Mouse (Mus musculus) naive thymus-derived CD4-positive, alpha-beta T cell, adult 2 months (primary cell): ENCODE data around the gene Baz2a.
"Not testable (repeated sequence)": the region's sequence is repeated elsewhere in the genome, so short reads cannot be mapped to it uniquely, and the experiment has no call there.

Experiments used
- DNase-seq: peaks from one replicate; pipeline ENCODE4 v3.0.0-alpha.2; 2011; ENCODE audit warnings: low read depth

The Baz2a gene

DNA sequence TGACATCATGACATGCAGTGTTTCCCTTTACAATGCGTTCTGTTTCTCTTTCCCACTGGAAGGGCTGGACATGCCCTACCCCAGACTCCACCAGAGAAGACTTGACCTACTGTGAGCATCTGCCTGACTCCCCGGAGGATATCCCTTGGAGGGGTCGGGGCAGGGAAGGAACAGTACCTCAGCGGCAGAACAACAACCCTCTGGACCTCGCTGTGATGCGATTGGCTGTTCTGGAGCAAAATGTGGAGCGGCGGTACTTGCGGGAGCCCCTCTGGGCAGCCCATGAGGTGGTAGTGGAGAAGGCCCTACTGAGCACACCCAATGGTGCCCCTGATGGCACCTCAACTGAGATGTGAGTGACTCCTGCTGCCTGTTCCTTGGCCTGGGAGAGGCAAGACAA is 33.5 kb downstream of the Baz2a start:
- no peak for DNase-seq

DNA sequence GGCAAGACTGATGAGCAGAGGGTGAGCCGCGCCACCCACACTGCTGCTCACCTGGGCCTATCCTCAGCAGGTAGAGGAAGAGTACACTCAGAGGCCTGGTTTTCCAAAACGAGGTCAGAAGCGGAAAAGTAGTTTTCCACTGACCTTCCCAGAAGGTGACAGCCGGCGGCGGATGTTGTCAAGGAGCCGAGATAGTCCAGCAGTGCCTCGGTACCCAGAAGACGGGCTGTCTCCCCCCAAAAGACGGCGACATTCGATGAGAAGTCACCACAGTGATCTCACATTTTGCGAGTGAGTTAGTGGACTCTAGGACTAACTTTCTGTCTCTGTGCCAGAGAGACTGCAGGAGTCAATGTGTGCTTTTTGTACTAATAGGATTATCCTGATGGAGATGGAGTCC is 34.6 kb downstream of the Baz2a start:
- DNase-seq, result no peak

DNA sequence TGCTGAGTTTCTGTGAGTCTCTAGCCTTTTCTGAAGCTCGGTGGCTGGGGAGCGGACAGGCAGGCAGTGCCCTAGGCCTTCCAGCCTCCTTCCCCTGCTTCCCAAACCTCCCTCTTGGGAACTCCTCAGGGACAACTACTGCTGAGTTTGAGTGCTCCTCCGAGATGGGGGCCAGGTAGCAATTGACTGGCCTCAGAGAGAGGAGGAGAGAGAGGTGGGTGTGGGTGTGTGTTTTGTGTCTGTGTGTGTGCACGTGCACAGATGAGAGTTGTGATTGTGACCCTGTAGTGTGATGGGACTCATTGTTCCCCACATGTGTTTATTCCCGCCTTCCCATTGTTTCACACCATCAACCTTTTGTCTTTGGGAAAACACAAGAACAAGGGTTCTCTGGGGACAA is 36.1 kb downstream of the Baz2a start:
- DNase-seq, result no peak

DNA sequence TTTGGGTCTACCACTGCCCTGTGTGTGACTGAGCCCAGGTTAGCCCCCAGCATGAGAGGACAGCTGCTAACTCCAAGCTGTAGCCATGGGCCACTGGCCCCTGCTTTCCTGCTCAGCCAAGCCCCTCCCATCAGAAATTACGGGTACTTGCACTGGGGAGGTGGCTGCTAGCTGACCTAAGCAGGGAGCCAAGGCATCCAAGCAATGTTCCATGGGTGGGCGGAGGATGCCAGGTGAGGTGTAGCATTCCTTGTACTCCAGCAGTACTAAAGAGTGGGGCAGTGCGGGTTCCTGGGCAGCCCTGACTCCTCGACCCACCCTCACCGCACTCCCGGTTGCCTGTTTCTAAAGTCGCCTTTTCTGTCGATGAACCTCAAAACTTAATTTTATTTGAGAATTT is 36.8 kb downstream of the Baz2a start:
- no peak for DNase-seq

DNA sequence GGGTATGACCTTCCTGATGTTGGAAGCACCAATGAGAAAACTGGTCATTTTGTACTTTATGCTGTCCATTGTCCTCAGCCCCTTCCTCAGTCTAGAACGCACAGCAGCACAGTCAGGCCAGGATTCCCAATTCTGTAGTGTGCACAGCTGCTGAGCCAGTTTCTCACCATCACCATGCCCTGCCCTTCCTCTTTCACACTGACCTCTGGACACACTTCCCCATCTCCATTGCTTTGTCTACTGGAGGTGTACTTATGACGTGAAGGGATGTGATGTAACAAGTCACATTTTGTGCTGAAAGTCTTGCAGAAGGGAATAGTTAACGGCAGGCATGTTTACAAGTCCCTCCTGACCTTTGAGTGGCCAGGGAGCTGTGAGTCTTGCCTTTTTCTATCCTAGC is 39.9 kb downstream of the Baz2a start:
- no peak for DNase-seq

DNA sequence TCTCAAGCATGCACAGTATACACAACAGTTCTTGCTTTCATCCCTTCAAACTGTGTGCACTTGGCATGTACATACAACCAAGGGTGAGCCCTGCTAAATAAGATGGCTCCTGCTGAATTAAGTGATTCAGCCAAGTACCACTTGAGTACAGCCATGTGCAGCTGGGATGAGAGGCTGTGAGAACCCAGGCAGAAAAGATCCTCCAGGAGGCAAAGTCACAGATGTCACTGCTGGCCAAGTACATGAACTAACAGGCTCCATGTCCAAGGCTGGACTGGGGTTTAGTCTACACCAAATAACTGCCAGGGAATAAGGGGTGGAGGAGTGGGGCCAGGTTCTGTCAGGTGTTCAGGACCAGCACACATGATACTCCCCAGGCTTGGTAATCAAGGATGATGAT is 40.4 kb downstream of the Baz2a start:
- no peak for DNase-seq

DNA sequence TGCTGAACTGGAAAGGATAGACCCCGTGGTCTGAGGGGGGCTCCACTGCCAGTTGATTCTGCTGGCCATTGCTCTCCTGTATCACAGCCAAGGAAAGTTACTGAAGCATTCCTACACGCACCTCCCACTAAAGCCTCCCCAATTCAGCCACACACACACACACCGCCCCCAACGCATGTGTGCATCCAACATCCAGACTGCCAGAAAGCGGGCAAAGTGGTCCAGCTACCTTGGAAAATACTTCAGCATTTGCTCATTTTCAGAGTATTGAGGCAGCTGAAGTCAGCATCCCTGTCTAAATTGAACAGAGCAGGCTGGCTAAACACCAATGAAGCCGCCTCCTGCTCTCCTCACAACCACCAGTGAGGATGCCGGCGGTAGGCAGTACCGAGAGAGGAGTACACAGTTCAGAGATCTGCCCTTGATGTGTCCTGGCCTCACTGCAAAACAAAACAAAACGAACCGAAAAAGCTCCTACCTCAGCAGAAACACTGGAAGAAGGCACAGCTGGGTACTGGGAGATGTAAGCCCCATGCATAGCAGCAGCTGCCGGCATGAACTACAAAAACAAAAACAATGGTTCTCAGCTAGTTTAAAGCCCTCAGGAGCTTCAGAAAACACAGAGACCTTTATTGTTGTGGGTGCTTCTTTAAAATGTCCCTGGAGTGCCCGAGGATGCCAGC is 42.4 kb downstream of the Baz2a start:
- peak; percentile 42 for DNase-seq

DNA sequence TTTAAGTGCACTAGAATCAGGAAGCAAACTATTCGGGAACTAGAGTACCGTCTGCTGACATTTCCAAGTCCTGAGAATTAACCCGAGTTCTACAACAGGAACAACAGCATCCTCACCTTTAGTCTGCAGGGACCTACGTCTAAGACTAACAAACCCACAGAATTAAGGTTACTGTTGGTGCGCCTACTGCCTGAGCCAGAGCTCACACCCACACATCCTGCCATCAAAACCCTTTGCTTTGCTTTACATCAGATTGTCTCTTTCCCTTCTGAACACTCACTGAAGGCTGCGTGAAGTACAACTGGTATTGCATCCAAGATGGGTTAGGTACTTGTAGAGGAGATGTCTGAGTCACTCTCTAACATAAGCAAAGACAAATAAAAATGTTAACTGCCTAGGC is 44.0 kb downstream of the Baz2a start:
- DNase-seq, result peak; percentile 68

DNA sequence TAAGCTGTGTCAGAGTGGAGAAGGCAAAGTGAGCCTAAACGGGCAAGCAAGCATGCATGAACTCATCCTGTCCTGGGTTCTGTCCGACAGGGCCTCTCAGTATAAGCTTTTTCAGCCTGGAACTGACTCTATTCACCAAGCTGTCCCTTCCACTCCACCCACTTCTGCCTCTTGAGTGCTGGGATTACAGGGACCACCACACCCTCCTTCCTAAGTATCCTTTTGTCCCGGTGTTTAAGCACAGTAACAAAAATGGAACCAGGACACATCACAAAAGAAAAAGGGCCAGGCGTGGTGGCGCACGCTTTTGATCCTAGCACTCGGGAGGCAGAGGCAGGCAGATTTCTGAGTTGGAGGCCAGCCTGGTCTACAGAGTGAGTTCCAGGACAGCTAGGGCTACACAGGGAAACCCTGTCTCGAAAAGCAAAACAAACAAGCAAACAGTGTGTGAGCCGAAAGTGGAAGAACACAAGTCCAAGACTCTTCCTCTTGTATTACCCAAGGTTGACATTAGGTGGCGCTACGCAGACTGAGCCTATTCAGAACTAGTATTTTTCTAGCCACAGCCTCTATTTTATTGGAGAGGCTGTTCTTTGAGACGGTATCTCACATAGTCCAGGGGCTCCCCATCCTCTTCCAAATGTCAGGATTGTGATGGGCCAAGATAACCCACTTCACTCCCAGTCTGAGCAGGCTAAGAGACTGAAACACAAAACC is 49.0 kb downstream of the Baz2a start:
- peak; percentile 85 for DNase-seq

DNA sequence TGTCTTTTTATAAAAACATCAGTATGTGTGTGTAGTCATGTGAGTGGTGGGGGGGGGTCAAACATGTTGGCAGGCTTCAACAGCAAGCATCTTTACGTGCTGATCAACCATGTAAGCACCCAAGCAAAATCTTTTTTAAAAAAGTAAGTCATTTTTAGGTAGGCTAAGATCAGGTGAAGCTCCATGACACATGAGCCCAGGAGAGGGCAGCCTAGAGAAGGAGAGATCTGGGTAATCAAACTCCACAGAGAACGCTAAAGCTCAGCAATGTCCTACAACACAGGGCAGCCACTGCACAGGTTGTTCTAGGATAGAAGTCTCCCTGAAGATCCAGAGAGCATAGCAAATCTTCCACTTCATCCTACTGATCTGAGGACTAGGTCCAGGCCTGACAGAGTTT is 50.8 kb downstream of the Baz2a start:
- DNase-seq, result no peak

DNA sequence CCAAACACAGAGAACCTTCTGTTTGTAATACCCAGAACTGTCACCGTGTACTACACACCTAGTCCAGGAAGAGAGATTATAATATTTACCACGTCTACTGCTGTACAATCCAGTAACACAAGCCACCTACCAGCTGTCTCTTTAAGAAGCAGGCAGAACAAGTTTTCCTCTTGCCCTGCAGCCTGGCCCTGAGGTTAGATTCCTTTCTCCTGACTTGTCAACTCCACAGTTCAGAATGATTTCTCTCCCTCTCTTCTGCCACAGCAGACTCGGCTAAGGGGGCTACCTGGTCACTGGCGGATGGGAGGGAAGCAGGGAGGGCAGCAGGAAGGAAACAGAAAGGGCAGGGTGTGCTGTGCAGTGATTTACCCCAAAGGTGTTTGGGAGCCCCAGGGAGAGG is 52.3 kb downstream of the Baz2a start:
- no peak for DNase-seq

DNA sequence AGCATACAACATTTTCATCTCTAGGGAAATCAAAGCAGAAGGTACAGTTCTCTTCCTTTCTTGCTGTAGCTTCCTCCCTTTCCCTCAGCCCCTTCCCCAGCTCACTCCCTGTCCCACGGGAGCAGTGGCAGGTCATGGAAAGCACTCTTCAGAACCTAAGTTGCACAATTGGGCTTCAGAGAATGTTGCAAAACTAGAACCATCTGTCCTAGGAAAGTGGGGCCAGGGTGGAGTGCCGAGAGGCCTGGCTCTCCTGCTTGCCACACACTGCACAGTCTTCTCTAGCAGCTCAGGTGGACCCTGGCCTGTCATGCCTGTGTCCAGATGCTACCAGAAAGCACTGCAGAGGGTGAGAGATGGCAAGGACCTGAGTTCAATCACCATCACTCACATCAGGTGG is 53.6 kb downstream of the Baz2a start:
- no peak for DNase-seq

DNA sequence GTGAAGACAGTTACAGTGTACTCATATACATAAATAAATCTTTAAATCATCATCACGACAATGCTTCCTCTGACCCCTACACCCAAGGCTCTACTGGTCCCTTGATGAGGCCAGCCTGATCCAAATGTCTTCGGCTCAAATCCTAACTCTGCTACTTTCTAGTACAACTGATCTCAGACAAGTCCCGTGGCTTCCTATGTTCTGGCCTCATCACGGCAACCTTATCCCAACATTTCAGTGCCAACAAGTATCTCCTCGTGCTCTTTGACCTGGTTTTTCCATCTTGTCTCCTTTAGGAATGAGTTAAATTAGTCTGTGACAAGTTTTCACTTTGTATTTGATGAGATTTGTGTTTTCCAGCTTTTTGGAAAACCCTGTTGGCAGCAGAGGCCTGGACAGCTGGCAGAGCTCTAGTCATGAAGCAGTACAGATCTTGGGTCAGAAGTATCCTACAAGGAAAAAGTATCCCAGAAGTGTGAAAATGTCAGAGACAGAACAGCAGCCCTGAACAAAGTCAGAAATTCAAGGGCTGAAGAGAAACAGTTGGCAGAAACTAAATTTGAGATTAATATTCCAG is 57.5 kb downstream of the Baz2a start:
- DNase-seq, result no peak

DNA sequence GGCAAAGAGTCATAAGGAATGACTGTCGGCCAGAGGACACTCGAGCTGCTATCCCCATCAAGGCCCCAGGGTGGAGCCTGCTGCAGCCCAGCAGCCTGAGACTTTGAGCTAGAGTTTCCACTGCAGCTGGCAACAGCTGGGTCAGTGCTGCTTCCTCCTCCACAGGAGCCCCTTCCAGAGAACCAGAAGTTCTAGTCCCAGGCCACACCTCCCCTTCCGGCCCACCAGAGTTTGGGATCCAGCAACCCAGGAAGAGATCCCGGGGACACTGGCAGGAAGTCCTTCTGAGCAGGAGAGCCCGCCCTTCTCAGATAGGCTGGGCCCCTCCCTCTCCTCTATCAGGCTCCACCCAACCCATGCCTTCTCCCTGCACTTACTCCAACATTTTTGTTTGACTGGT is 58.2 kb downstream of the Baz2a start:
- no peak for DNase-seq

DNA sequence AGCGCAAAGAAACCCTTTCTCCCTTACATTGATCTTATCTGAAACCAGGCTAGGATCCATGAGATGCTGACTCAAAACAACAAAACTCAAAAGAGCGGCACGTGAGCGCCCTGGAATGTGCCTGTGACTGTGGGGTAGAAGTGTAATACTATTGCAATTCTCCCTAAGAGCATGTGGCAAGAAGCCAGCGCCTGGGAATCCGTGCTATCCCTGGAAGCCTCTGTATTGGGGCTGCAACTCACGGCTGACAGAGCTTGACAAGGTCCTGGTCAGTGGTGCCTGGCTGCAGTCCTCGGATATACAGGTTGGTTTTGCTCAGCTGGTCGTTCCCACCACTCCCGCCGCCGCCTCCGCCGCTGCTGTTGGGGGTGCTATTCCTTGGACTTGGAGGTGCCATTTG is 59.6 kb downstream of the Baz2a start:
- DNase-seq, result no peak

DNA sequence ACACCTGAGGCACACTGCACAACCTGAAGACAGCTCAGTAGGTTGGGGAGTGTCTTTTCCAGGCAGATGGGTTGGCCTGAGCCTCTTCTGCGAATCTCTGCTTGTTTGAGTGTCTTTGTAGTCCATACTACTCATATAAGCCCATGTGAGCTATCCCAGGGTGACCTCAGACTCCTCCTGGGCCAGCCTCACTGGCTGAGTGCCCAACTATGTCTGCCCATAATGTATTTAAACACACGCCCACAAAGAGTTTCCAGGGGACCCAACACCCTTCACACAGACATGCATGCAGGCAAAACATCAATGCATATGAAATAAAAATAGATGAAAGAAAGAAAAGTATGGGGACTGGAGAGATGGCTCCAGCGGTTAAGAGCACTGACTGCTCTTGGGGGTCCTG is 62.6 kb downstream of the Baz2a start:
- DNase-seq, result no peak

DNA sequence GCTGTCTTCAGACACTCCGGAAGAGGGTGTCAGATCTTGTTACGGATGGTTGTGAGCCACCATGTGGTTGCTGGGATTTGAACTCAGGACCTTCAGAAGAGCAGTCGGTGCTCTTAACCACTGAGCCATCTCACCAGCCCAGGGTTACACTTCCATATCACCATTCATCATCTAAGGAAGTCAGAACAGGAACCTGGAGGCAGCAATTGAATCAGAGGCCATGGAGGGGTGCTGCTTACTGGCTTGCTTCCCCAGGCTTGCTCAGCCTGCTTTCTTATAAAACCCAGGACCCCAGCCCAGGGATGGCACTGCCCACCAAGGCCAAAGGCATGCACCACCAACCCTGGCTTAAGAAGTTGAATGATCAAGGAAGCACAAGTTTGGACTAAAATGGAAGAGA is 74.3 kb downstream of the Baz2a start:
- DNase-seq, result not testable (repeated sequence)

DNA sequence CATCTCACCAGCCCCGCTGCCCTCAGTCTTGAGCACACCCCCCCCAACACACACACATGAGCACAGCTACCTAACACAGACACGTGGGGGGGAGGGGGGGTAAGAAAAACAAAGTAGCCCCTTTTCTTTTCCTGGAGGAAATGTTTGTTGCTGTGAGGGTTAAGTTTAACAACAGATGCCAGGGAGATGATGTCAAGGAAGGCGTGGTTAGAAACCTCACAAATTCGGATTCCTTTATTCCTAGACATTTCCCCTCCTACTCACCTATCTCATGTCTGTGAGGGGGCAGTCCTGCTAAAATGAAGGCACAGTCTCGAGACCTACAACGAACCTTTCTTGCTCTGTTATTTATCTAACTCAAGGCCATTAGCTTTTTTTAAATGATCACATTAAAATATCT is 75.7 kb downstream of the Baz2a start:
- DNase-seq, result no peak

DNA sequence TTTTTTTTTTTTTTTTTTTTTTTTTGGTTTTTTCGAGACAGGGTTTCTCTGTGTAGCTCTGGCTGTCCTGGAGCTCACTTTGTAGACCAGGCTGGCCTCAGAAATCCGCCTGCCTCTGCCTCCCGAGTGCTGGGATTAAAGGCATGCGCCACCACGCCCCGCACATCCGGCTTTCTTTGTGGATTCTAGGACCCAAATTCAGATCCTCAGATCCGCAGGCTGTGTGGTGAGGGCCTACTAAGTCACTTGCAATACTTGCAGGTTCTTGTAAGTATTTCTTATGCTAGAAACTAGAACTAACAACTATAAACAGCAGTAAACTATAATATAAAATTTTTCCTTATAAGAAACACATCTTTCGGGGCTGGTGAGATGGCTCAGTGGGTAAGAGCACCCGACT is 80.0 kb downstream of the Baz2a start:
- DNase-seq, result not testable (repeated sequence)

DNA sequence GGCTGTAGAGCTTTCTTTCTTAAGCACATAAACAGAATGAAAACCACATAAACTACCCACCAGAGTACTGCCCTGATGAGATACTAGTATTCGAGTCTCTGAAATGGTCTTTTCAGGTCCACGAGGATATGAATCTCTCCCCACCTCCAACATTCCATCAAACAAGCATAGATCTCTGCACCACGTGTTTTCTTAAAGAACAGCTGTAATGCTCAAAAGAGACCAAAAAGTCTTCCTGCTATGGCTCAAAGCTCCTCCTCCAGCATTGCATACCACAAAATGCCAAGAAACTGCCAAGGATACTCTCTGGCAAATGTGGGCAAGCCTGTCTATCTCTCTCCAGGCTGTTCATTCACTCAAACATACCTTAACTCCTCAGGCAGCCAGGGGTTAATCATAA is 83.9 kb downstream of the Baz2a start:
- peak; percentile 33 for DNase-seq

DNA sequence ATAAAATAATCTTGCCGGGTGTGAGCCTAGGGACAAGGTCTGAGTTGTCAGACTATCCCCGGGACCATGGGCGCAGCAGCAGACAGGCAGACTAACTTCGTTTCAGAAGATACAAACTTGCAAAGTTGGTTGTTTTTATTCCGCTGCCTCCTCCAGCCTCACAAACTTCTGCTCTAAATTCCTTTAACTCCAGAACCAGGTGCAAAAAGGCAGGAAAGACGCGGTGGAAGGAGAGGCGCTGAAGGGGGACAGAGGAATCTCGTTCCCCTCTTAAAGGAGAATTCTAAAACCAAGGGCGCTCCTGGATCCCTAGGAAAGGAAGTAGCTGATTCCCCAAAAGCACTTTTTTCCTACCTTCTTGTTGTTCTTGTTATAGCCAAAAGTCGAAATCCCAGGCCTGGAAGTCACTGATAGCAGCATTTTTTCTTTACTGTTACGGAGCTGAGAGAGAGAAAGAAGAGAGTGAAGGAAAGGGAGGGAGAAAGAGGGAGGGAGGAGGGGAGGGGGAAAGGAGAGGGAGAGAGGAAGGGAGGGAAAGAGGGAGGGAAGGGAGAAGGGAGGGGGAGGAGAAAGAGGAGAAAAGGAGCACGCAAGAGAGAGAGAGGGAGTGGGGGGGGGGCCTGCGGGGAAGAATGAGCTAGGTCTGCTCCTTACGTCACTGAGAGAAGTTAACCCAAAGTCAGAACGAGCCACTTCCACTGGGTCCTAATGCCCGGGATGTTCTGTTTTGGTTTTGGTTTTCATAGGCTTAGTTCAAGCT is 84.8 kb downstream of the Baz2a start:
- DNase-seq, result peak; percentile 84

DNA sequence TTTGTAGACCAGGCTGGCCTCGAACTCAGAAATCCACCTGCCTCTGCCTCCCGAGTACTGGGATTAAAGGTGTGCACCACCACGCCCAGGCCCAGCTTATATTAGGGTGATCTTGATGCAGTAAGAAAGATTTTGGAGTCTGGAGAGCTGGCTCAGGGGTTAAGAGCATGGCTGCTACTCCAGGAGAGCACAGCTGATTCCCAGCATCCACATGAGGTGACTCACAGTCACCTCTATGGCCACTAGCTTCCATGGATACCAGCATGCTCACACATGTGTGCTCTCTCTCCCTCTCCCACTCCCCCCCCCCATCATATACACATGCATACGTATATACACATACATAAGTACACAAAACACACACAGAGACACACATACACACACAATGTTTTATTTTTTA is 85.9 kb downstream of the Baz2a start:
- no peak for DNase-seq
